Mouse (Mus musculus) heart, embryonic 11.5 days (tissue): Measurements from ENCODE around the gene Scaf11. TPM values are rescaled to one million over a fixed set of nuclear protein-coding genes. Genes with fewer than 3 reads are reported as not detected.

ENCODE experiments used
- ATAC-seq: fragments of 200-750 bp; cut with Nextera tagmentation; replicated peaks from 2 replicates; pipeline ENCODE4 v1.8.0; 2017; ENCODE audit warnings: moderate library complexity; ENCODE audit not compliant: insufficient number of reproducible peaks, low FRiP score, low TSS enrichment
- H3K27ac ChIP-seq: fragments of 300-500 bp; sonication (generic); 2 replicates; pipeline ENCODE4 v1.5.1; 2014; ENCODE audit warnings: mild to moderate bottlenecking, low read depth, low read length
- H3K27me3 ChIP-seq: fragments of 300-500 bp; sonication (generic); 2 replicates; pipeline ENCODE4 v1.6.1; 2014; ENCODE audit warnings: mild to moderate bottlenecking, low read length, mixed read lengths; ENCODE audit not compliant: control insufficient read depth, insufficient read depth
- H3K36me3 ChIP-seq: fragments of 300-500 bp; sonication (generic); 2 replicates; pipeline ENCODE4 v1.6.1; 2014; ENCODE audit warnings: mild to moderate bottlenecking, low read length, moderate library complexity, mixed read lengths; ENCODE audit not compliant: control insufficient read depth, insufficient read depth
- H3K4me1 ChIP-seq: fragments of 300-500 bp; sonication (generic); 2 replicates; pipeline ENCODE4 v1.6.1; 2014; ENCODE audit warnings: low read length; ENCODE audit not compliant: control insufficient read depth, insufficient read depth
- H3K4me2 ChIP-seq: fragments of 300-500 bp; sonication (generic); 2 replicates; pipeline ENCODE4 v1.6.1; 2014; ENCODE audit warnings: mild to moderate bottlenecking, moderate library complexity
- H3K4me3 ChIP-seq: fragments of 300-500 bp; sonication (generic); 2 replicates; pipeline ENCODE4 v1.5.1; 2014; ENCODE audit warnings: low read depth, low read length
- H3K9ac ChIP-seq: fragments of 300-500 bp; sonication (generic); 2 replicates; pipeline ENCODE4 v1.6.1; 2014; ENCODE audit warnings: mild to moderate bottlenecking, low read depth, low read length, moderate library complexity
- H3K9me3 ChIP-seq: fragments of 300-500 bp; sonication (generic); replicated peaks from 2 replicates; pipeline ENCODE4 v1.6.1; 2016; ENCODE audit warnings: low read length; ENCODE audit not compliant: control insufficient read depth
- WGBS: fragments of 180-500 bp; shearing (Covaris S2); extraction: QIAGEN DNeasy Blood & Tissue Kit; methylation state at CpG from one replicate; pipeline ENCODE4 v1.1.7; 2014; ENCODE audit not compliant: insufficient replicate concordance; 5-methylcytosine and 5-hydroxymethylcytosine counted together
- polyA plus RNA-seq: library from polyadenylated mRNA; unstranded; fragments of >200 nt; fragmentation: Nextera tagmentation; extraction: Ambion mirVana; gene quantifications from 2 replicates; pipeline ENCODE4 v1.2.1, GENCODE M21; 2014

The Scaf11 gene
- polyA plus RNA-seq, 1 experiment from 2014 or later: 77.3 TPM

- peak overlapping the region; percentile 93 for H3K4me3 ChIP-seq
- peak overlapping the region; percentile 99 for H3K27ac ChIP-seq
- peaks cover 19% of the 10 kb centered on the region for H3K4me1 ChIP-seq
- H3K9me3 ChIP-seq: no peaks in the 10 kb centered on the region
- ATAC-seq: no peak
- no peaks in the 10 kb centered on the region for H3K27me3 ChIP-seq
- no peaks in the 10 kb centered on the region; the same call in 1 of the 2 replicates for H3K36me3 ChIP-seq
- H3K9ac ChIP-seq: peak overlapping the region; percentile 98
- WGBS: 0% methylated on average over 15 of the region's 50 CpGs
- H3K4me2 ChIP-seq: peak overlapping the region; percentile 69
Measured at GRCm38 (mm10) chr15:96460451-96460729, 253 bp downstream of the Scaf11 start.

- H3K4me2 ChIP-seq: peak overlapping the region; percentile 69
- H3K36me3 ChIP-seq: no peaks in the 10 kb centered on the region; the same call in 1 of the 2 replicates
- H3K9ac ChIP-seq: peak overlapping the region; percentile 98
- H3K4me3 ChIP-seq: peak overlapping the region; percentile 93
- peak; percentile 46 for ATAC-seq
- under 1% methylated on average over 66 of the region's 71 CpGs for WGBS
- H3K27ac ChIP-seq: peak overlapping the region; percentile 99
- no peaks in the 10 kb centered on the region for H3K27me3 ChIP-seq
- peaks cover 19% of the 10 kb centered on the region for H3K4me1 ChIP-seq
- H3K9me3 ChIP-seq: no peaks in the 10 kb centered on the region
Measured at GRCm38 (mm10) chr15:96459741-96460450, 747 bp downstream of the Scaf11 start.

GRCm38 (mm10) chr15:96458273-96458672 is 2.4 kb downstream of the Scaf11 start:
- 91% methylated on average over 3 of the region's 3 CpGs for WGBS
- H3K27ac ChIP-seq: no peak overlapping the region
- H3K4me3 ChIP-seq: no peak overlapping the region
- H3K36me3 ChIP-seq: no peaks in the 10 kb centered on the region; the same call in 1 of the 2 replicates
- H3K4me1 ChIP-seq: peaks cover 19% of the 10 kb centered on the region
- H3K27me3 ChIP-seq: no peaks in the 10 kb centered on the region
- H3K9ac ChIP-seq: no peak overlapping the region
- no peak overlapping the region for H3K4me2 ChIP-seq
- no peaks in the 10 kb centered on the region for H3K9me3 ChIP-seq
- no peak for ATAC-seq

GRCm38 (mm10) chr15:96457338-96457664 is 3.3 kb downstream of the Scaf11 start:
- no peaks in the 10 kb centered on the region for H3K27me3 ChIP-seq
- no peaks in the 10 kb centered on the region; the same call in 1 of the 2 replicates for H3K36me3 ChIP-seq
- H3K27ac ChIP-seq: no peak overlapping the region
- H3K4me1 ChIP-seq: peaks cover 19% of the 10 kb centered on the region
- H3K9ac ChIP-seq: no peak overlapping the region
- H3K4me3 ChIP-seq: no peak overlapping the region
- 69% methylated on average over 3 of the region's 3 CpGs for WGBS
- no peaks in the 10 kb centered on the region for H3K9me3 ChIP-seq
- H3K4me2 ChIP-seq: no peak overlapping the region
- no peak for ATAC-seq

GRCm38 (mm10) chr15:96456651-96457337 is 3.8 kb downstream of the Scaf11 start:
- ATAC-seq: no peak
- no peak overlapping the region for H3K27ac ChIP-seq
- H3K4me1 ChIP-seq: peaks cover 16% of the 10 kb centered on the region; the same call in 1 of the 2 replicates
- no peaks in the 10 kb centered on the region for H3K9me3 ChIP-seq
- WGBS: 86% methylated on average over 5 of the region's 5 CpGs
- no peaks in the 10 kb centered on the region for H3K27me3 ChIP-seq
- peaks cover 2% of the 10 kb centered on the region; the same call in 1 of the 2 replicates for H3K36me3 ChIP-seq
- H3K4me2 ChIP-seq: no peak overlapping the region
- H3K4me3 ChIP-seq: no peak overlapping the region
- no peak overlapping the region for H3K9ac ChIP-seq

GRCm38 (mm10) chr15:96455595-96456214 is 4.9 kb downstream of the Scaf11 start:
- WGBS: 65% methylated on average over 4 of the region's 4 CpGs
- H3K9me3 ChIP-seq: no peaks in the 10 kb centered on the region

GRCm38 (mm10) chr15:96453346-96453745 is 7.3 kb downstream of the Scaf11 start:
- peaks cover 14% of the 10 kb centered on the region; the same call in 1 of the 2 replicates for H3K4me1 ChIP-seq
- no peaks in the 10 kb centered on the region for H3K9me3 ChIP-seq
- 94% methylated on average over 1 of the region's 1 CpGs for WGBS
- no peaks in the 10 kb centered on the region for H3K27me3 ChIP-seq
- no peak for ATAC-seq
- H3K36me3 ChIP-seq: peaks cover 6% of the 10 kb centered on the region; the same call in 1 of the 2 replicates
- no peak overlapping the region for H3K27ac ChIP-seq
- no peak overlapping the region for H3K9ac ChIP-seq
- H3K4me3 ChIP-seq: no peak overlapping the region
- no peak overlapping the region for H3K4me2 ChIP-seq

More at GRCm38 (mm10) chr15:96455595-96456214, 4.9 kb downstream of the Scaf11 start:
- H3K36me3 ChIP-seq: peaks cover 6% of the 10 kb centered on the region; the same call in 1 of the 2 replicates
- no peak overlapping the region for H3K27ac ChIP-seq
- ATAC-seq: no peak
- peaks cover 16% of the 10 kb centered on the region; the same call in 1 of the 2 replicates for H3K4me1 ChIP-seq
- no peak overlapping the region for H3K9ac ChIP-seq
- no peaks in the 10 kb centered on the region for H3K27me3 ChIP-seq
- no peak overlapping the region for H3K4me2 ChIP-seq
- H3K4me3 ChIP-seq: no peak overlapping the region

- Histone ChIP-seq H3K4me2 (no peak overlapping the region), H3K27me3 (no peaks in the 10 kb centered on the region), H3K27ac (no peak overlapping the region), H3K4me3 (no peak overlapping the region), H3K9me3 (no peaks in the 10 kb centered on the region), H3K9ac (no peak overlapping the region), H3K4me1 (no peaks in the 10 kb centered on the region), H3K36me3 (0 out of 2 replicates have a peak, but pooled peaks cover 6% of the 10 kb centered on the region)
- WGBS: 87% methylated on average over 7 of the region's 7 CpGs
- peak; percentile 74; the same call in 1 of the 2 replicates for ATAC-seq
Measured at GRCm38 (mm10) chr15:96448656-96449299, 11.9 kb downstream of the Scaf11 start.
